Mouse (Mus musculus) embryonic facial prominence, embryonic 11.5 days (tissue): ENCODE results near the gene Tmc3. TPM values are rescaled to one million over a fixed set of nuclear protein-coding genes. Genes with fewer than 3 reads are reported as not detected.

ENCODE experiments used
- ATAC-seq: fragments of 200-750 bp; cut with Nextera tagmentation; replicated peaks from 2 replicates; pipeline ENCODE4 v1.8.0; 2017; ENCODE audit warnings: low read depth; ENCODE audit not compliant: insufficient number of reproducible peaks, low FRiP score, low TSS enrichment
- DNase-seq: peaks from one replicate; pipeline ENCODE4 v3.0.0-alpha.2; 2015; ENCODE audit warnings: low spot score
- H3K27ac ChIP-seq: fragments of 300-500 bp; sonication (generic); replicated peaks from 2 replicates; pipeline ENCODE4 v1.5.1; 2014; ENCODE audit warnings: mild to moderate bottlenecking, low read depth, low read length, control low read depth
- H3K27me3 ChIP-seq: fragments of 300-500 bp; sonication (generic); 2 replicates; pipeline ENCODE4 v1.6.1; 2014; ENCODE audit warnings: mild to moderate bottlenecking, low read length, moderate library complexity, mixed read lengths; ENCODE audit not compliant: control insufficient read depth, insufficient read depth
- H3K36me3 ChIP-seq: fragments of 300-500 bp; sonication (generic); replicated peaks from 2 replicates; pipeline ENCODE4 v1.6.1; 2014; ENCODE audit warnings: low read depth, mild to moderate bottlenecking, low read length, moderate library complexity, mixed read lengths; ENCODE audit not compliant: control insufficient read depth, insufficient read depth
- H3K4me1 ChIP-seq: fragments of 300-500 bp; sonication (generic); 2 replicates; pipeline ENCODE4 v1.6.1; 2014; ENCODE audit warnings: low read length, mixed read lengths; ENCODE audit not compliant: control insufficient read depth, insufficient read depth
- H3K4me2 ChIP-seq: fragments of 300-500 bp; sonication (generic); 2 replicates; pipeline ENCODE4 v1.6.1; 2014; ENCODE audit warnings: low read depth, mild to moderate bottlenecking, control low read depth, low read length, moderate library complexity
- H3K4me3 ChIP-seq: fragments of 300-500 bp; sonication (generic); 2 replicates; pipeline ENCODE4 v1.5.1; 2014; ENCODE audit warnings: low read depth, low read length, control low read depth
- H3K9ac ChIP-seq: fragments of 300-500 bp; sonication (generic); replicated peaks from 2 replicates; pipeline ENCODE4 v1.6.1; 2014; ENCODE audit warnings: mild to moderate bottlenecking, control low read depth, low read length
- H3K9me3 ChIP-seq: fragments of 300-500 bp; sonication (generic); replicated peaks from 2 replicates; pipeline ENCODE4 v1.6.1; 2016; ENCODE audit warnings: mild to moderate bottlenecking, low read length, inconsistent platforms, mixed read lengths; ENCODE audit not compliant: control insufficient read depth
- WGBS: fragments of 180-500 bp; shearing (Covaris S2); extraction: QIAGEN DNeasy Blood & Tissue Kit; methylation state at CpG from one replicate; pipeline ENCODE4 v1.1.7; 2014; 5-methylcytosine and 5-hydroxymethylcytosine counted together
- polyA plus RNA-seq: library from polyadenylated mRNA; unstranded; fragments of >200 nt; fragmentation: Nextera tagmentation; extraction: Ambion mirVana; gene quantifications from 2 replicates; pipeline ENCODE4 v1.2.1, GENCODE M21; 2014

The Tmc3 gene
- polyA plus RNA-seq, 1 experiment from 2014 or later, result 1.1 TPM

DNA sequence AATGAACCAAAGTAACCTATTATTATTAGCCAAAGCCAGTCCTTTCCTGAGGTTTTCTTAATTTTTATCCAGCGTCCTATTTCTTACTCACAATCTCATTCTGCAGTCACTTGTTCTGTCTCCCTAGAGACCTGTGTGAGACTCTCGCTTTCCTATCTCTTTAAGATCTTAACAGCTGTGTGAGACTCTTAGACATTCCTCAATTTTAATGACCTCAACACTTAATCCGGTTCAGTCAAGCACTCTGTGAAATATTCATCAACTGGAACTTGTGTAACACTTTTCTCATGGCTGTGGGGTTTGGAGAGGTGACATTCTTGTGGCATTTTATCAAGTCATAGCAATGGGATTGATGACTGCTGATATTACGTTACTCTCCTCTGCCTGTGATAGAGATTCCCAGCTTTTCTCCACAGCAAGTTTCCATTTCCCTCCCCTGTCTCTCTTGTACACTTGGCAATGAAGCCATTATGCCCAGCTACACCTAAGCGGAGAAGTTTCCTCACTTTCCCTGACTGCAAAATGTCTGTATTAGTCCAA, 25.9 kb upstream of the Tmc3 start:
- no peaks in the 10 kb centered on the region for H3K4me1 ChIP-seq
- H3K36me3 ChIP-seq, result no peaks in the 10 kb centered on the region
- no peak overlapping the region for H3K4me2 ChIP-seq
- H3K9ac ChIP-seq, result no peak overlapping the region
- no peak overlapping the region for H3K27ac ChIP-seq
- no peaks in the 10 kb centered on the region for H3K9me3 ChIP-seq
- DNase-seq (no peak), ATAC-seq (no peak)
- 71% methylated on average over 5 of the region's 5 CpGs for WGBS
- H3K27me3 ChIP-seq, result no peaks in the 10 kb centered on the region
- H3K4me3 ChIP-seq, result no peak overlapping the region

GRCm38 (mm10) chr7:83559495-83559894, 25.2 kb upstream of the Tmc3 start:
- Histone ChIP-seq H3K9ac (no peak overlapping the region), H3K9me3 (no peaks in the 10 kb centered on the region), H3K27me3 (no peaks in the 10 kb centered on the region), H3K36me3 (no peaks in the 10 kb centered on the region), H3K4me3 (no peak overlapping the region), H3K4me1 (no peaks in the 10 kb centered on the region), H3K27ac (no peak overlapping the region), H3K4me2 (no peak overlapping the region)
- ATAC-seq (no peak), DNase-seq (no peak)
- WGBS, result 88% methylated on average over 3 of the region's 3 CpGs

DNA sequence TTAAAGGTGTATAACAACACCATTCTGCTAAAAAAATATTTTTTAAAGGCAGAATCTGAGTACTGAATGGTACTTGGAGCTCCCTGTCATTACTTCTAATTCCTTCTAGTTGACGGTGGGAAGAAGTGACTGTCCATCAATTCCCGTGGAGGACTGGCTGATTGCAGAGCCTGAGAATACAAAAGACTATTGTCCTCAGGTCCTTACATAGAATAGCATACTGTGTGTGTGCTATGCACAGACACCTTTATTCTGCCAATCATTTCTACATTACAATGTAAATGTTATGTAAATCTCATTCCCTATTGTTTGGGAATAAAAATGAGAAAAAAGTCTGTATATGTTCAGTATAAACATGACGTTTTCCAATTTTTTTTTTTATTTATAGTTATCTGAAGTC, 22.9 kb upstream of the Tmc3 start:
- Histone ChIP-seq H3K27me3 (no peaks in the 10 kb centered on the region), H3K27ac (no peak overlapping the region), H3K4me3 (no peak overlapping the region), H3K36me3 (no peaks in the 10 kb centered on the region), H3K9me3 (no peaks in the 10 kb centered on the region), H3K4me1 (no peaks in the 10 kb centered on the region), H3K9ac (no peak overlapping the region), H3K4me2 (no peak overlapping the region)
- no peak for ATAC-seq
- DNase-seq, result no peak
- 34% methylated on average over 3 of the region's 3 CpGs for WGBS

GRCm38 (mm10) chr7:83564635-83565291, 20.0 kb upstream of the Tmc3 start:
- no peaks in the 10 kb centered on the region for H3K27me3 ChIP-seq
- H3K4me3 ChIP-seq, result no peak overlapping the region
- no peaks in the 10 kb centered on the region for H3K36me3 ChIP-seq
- no peak overlapping the region for H3K9ac ChIP-seq
- H3K4me2 ChIP-seq, result no peak overlapping the region
- H3K4me1 ChIP-seq, result no peaks in the 10 kb centered on the region
- DNase-seq, result no peak
- no peak overlapping the region for H3K27ac ChIP-seq
- no peaks in the 10 kb centered on the region for H3K9me3 ChIP-seq
- no peak for ATAC-seq
- 59% methylated on average over 12 of the region's 12 CpGs for WGBS

DNA sequence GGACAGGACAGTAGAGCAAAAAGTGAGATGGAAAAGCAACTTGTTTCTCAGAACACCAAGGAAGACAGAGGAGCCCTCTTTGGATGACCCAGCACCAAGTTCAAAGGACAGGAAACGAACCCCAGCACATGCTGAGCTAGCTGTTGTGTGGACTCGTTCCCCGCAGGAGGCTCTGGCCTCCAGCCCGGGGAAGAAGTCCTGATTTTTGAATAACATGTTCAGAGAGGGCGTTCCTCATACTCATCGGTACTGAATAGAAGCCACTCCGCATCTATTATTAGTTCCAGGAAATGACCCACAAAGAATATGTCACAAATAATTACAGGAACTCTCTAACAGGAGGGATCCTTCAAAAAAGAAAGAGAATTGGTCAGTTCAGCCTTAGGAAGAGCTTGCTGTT, 18.8 kb upstream of the Tmc3 start:
- H3K9me3 ChIP-seq, result no peaks in the 10 kb centered on the region
- H3K4me1 ChIP-seq, result no peaks in the 10 kb centered on the region
- H3K4me2 ChIP-seq, result no peak overlapping the region
- no peaks in the 10 kb centered on the region for H3K36me3 ChIP-seq
- H3K9ac ChIP-seq, result no peak overlapping the region
- ATAC-seq (no peak), DNase-seq (no peak)
- 26% methylated on average over 7 of the region's 7 CpGs for WGBS
- H3K4me3 ChIP-seq, result no peak overlapping the region
- H3K27ac ChIP-seq, result no peak overlapping the region
- H3K27me3 ChIP-seq, result no peaks in the 10 kb centered on the region

GRCm38 (mm10) chr7:83567841-83568500, 16.8 kb upstream of the Tmc3 start:
- no peak overlapping the region for H3K27ac ChIP-seq
- H3K9me3 ChIP-seq, result no peaks in the 10 kb centered on the region
- ATAC-seq, result no peak
- H3K27me3 ChIP-seq, result no peaks in the 10 kb centered on the region
- H3K4me2 ChIP-seq, result no peak overlapping the region
- no peak overlapping the region for H3K4me3 ChIP-seq
- WGBS, result 54% methylated on average over 16 of the region's 16 CpGs
- no peak overlapping the region for H3K9ac ChIP-seq
- no peaks in the 10 kb centered on the region for H3K4me1 ChIP-seq
- H3K36me3 ChIP-seq, result no peaks in the 10 kb centered on the region
- peak; percentile 74 for DNase-seq

DNA sequence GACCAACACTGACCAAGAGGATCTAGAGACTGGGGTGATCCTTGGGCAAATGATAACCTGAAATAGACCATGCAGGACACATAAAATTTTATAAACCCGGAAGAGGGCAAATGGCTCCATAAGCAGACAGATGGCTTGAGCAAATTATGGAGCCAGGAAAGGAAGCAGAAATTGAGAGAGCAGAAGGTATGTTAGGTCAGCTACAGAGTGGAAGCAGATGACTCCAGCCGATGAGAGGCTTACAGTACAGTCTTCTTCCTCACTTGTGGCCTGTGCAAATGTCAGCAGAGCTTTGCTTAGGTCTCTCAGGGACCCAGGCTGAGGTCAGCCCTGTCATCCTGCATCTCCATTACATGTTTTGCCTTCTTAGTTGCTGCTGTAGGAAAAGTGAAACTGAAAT, 15.9 kb upstream of the Tmc3 start:
- ATAC-seq, result no peak
- H3K4me3 ChIP-seq, result no peak overlapping the region
- no peak overlapping the region for H3K27ac ChIP-seq

GRCm38 (mm10) chr7:83569436-83569835, 15.3 kb upstream of the Tmc3 start:
- 78% methylated on average over 2 of the region's 2 CpGs for WGBS
- no peak overlapping the region for H3K4me3 ChIP-seq

More for the DNA sequence above, 15.9 kb upstream of the Tmc3 start:
- Histone ChIP-seq H3K4me2 (no peak overlapping the region), H3K9ac (no peak overlapping the region; the same call in 1 of the 2 replicates), H3K4me1 (no peaks in the 10 kb centered on the region), H3K27me3 (no peaks in the 10 kb centered on the region), H3K36me3 (no peaks in the 10 kb centered on the region), H3K9me3 (no peaks in the 10 kb centered on the region)
- peak; percentile 26 for DNase-seq
- WGBS, result 53% methylated on average over 2 of the region's 2 CpGs

More at GRCm38 (mm10) chr7:83569436-83569835, 15.3 kb upstream of the Tmc3 start:
- no peak for ATAC-seq
- H3K27me3 ChIP-seq, result no peaks in the 10 kb centered on the region
- no peak for DNase-seq
- H3K27ac ChIP-seq, result no peak overlapping the region
- no peaks in the 10 kb centered on the region for H3K9me3 ChIP-seq
- H3K36me3 ChIP-seq, result no peaks in the 10 kb centered on the region
- H3K4me1 ChIP-seq, result no peaks in the 10 kb centered on the region
- no peak overlapping the region for H3K4me2 ChIP-seq
- no peak overlapping the region for H3K9ac ChIP-seq
